Mouse (Mus musculus) macrophage (primary cell): ENCODE results near the gene Rab25. TPM values are rescaled to one million over a fixed set of nuclear protein-coding genes. Genes with fewer than 3 reads are reported as not detected.

ENCODE experiments used
- H3K27ac ChIP-seq: fragments of 350-480 bp; formaldehyde crosslinking; 2 replicates; pipeline ENCODE4 v1.9.0; 2021
- H3K36me3 ChIP-seq: fragments of 350-480 bp; formaldehyde crosslinking; 2 replicates; pipeline ENCODE4 v1.9.0; 2021; ENCODE audit errors: inconsistent target
- H3K4me3 ChIP-seq: fragments of 350-480 bp; formaldehyde crosslinking; 2 replicates; pipeline ENCODE4 v1.9.0; 2021; ENCODE audit errors: inconsistent target
- H3K79me2 ChIP-seq: fragments of 350-480 bp; formaldehyde crosslinking; 2 replicates; pipeline ENCODE4 v1.9.0; 2021; ENCODE audit errors: inconsistent target
- WGBS: methylation state at CpG from one replicate; pipeline ENCODE4 v1.1.7; 2026; ENCODE audit warnings: inconsistent platforms; ENCODE audit not compliant: missing documents; 5-methylcytosine and 5-hydroxymethylcytosine counted together
- polyA plus RNA-seq: library from polyadenylated mRNA; stranded (reverse); fragments of 250-400 nt; gene quantifications from 3 replicates; pipeline ENCODE4 v1.2.4, GENCODE M21; 2018; ENCODE audit warnings: inconsistent platforms

Gene Rab25
- polyA plus RNA-seq, 1 experiment from 2014 or later, result not detected

DNA sequence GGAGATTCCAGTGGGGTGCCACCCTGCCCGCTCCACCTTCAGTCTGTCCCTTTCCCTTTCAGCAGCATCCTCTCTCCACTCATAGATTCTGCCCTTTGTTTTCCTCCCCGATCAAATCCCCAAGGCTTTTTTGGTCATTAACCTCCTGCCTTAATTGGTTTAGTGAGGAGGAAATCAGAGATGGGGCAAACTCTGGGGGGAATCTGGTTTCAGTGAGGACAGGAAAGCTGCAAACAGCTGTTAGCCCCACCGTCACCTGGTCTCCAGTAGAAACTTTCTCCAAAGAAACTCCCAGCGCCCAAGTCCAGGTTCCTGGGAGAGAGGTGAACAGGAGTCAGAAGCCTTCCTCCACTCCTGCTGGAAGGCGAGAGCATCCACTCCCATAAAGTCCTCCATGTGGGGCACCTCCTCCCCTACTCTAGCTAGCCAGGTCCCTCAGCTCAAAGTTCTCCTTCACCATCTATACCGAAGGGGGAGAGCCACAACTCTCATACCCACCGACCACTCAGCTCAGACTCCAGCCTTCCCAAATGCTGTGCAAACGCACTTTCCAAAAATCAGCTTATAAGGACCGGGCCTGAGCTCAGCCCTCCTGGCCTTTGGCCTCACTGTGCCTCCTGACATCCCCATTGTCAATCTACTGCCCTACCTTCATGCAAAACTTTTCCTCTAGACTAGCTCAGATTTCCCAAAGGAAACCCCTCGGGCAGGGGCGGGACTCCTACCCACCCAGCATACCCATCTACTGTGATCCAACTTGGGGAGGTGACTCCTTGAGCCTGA is 17.8 kb downstream of the Rab25 start:
- 76% methylated on average over 11 of the region's 11 CpGs for WGBS
- H3K27ac ChIP-seq, result no peak overlapping the region
- no peaks in the 10 kb centered on the region for H3K36me3 ChIP-seq
- H3K4me3 ChIP-seq, result no peak overlapping the region
- H3K79me2 ChIP-seq, result no peaks in the 10 kb centered on the region

DNA sequence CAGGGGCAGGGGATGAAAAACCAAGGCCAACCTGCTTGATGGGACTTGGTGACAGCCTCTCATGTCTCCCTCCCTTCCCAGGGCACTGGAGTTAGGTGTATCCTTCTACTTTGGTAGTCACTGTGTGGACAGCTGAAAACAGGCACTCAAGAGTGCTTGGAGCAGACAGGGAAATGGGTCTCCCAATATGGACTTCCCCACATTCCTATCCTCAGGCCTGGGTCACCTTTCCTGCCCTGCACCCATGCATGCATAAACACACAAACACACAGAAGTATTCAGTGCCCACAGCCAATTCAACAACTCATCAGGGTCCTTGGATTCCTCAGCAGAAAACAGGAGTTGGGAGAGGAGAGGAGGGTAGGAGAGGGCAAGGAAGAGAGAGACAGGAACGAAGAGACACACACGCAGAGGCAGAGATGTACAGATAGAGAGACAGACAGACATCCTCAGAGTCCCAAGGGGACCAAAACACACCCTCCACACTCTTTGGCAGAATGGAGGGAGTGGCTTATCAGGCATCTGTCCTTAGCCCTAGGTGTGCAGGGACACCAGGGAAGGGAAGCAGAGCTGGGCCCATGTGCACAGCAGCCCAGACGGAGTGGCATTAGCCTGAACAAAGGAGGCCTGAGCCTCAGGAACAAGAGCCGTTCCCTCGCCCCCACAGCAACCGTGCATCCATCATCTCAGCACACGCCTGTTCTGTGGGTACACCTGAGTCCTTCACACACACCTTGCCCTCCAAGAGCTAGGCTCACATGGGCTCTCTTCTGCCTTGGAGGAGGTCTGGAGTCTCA is 18.7 kb downstream of the Rab25 start:
- Histone ChIP-seq H3K36me3 (no peaks in the 10 kb centered on the region), H3K4me3 (no peak overlapping the region), H3K27ac (no peak overlapping the region), H3K79me2 (no peaks in the 10 kb centered on the region)
- WGBS, result 96% methylated on average over 7 of the region's 7 CpGs

DNA sequence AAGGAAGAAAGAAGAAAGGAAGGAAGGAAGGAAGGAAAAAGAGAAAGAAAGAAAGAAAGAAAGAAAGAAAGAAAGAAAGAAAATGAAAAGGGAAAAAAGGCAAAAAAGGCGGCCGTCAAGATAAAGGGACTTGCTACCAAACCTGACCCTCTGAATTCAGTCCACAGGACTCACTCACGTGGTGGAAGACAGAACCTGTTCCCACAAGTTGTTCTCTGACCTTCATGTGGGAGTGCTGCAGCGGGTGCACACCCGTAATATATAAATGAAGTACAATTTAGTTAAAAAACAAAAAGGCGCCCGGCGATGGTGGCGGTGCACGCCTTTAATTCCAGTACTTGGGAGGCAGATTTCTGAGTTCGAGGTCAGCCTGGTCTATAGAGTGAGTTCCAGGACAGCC is 19.5 kb downstream of the Rab25 start:
- Histone ChIP-seq H3K79me2 (no peaks in the 10 kb centered on the region), H3K27ac (no peak overlapping the region), H3K36me3 (no peaks in the 10 kb centered on the region), H3K4me3 (no peak overlapping the region)
- WGBS, result 95% methylated on average over 11 of the region's 11 CpGs

DNA sequence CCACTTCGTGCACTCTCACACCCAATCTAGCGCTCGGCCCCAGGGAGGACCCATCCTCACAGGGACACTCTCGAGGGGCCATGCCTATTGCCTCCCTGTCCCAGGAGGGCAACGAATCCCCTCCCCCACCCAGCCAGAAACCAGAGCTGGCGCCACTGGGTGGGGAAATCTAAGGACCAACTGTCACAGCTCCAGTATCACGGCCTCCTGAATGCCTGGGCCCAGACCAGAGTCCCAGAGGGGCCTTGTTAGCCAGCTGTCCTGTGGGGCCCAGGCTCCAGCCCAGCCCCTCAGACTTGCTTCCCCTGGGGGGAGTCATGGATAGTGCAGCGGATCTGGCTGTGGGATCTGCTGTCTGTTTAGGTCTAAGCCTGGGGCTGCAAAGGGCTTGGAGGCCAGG is 20.5 kb downstream of the Rab25 start:
- Histone ChIP-seq H3K36me3 (no peaks in the 10 kb centered on the region), H3K79me2 (no peaks in the 10 kb centered on the region), H3K27ac (no peak overlapping the region), H3K4me3 (no peak overlapping the region)
- WGBS, result 87% methylated on average over 8 of the region's 8 CpGs

DNA sequence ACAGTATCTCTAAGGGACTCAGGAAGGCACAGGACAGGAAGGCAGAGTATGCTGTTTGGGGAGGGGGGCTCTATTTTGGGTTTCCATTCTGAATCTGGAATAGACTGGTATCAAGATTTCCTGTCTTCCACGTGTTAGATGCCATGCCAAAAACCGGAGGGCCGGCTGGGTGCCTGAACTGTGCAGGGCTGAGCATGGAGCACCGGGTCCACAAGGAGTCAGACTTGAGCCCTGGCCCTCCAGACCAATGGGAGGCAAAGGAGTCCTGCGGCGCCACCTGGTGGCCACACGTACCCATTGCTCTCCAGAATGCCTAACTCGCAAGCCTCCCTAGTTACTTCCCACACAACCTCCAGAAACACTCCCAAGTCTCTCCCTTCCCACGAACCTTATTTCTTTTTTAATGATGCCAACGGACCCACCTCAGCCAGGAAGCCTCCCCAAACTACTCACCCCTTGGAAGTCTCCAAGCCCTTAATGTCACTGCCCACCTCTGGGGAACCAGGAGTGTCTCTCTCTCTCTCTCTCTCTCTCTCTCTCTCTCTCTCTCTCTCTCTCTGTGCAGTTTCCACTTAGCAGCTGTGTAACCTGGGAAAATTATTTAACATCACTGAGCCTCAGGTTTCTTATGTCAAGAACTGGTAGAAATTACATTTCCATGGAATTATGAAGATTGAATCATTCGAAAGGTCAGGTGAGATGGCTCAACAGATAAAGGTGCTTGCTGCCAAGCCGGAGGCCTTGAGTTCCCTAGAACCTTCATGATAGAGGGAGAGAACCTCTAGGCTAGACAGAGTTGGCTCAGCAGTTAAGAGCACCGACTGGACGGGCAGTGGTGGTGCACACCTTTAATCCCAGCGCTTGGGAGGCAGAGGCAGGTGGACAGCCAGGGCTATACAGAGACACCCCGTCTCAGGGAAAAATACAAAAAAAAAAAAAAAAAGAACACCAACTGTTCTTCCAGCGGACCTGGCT is 21.7 kb downstream of the Rab25 start:
- WGBS, result 39% methylated on average over 17 of the region's 17 CpGs
- no peak overlapping the region for H3K27ac ChIP-seq
- no peaks in the 10 kb centered on the region for H3K79me2 ChIP-seq
- no peaks in the 10 kb centered on the region for H3K36me3 ChIP-seq
- H3K4me3 ChIP-seq, result no peak overlapping the region

DNA sequence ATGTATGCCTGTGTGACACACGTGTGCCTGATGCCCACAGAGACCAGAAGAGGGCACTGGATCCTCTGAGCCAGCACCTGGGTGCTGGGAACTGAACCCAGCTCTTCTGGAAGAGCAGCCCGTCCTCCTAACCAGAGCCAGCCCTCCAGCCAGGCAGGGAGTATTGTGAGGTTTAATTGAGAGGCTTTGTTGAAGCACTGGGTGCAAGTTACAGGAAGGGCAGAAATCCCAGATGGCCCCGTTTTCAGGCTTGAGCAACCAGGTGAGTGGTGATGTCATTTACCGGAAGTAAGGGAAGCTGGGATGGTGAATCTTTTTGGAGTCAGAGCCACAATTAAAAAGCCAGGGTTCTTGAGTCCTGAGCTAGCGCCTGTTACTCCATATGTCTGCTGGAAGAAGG is 23.1 kb downstream of the Rab25 start:
- 83% methylated on average over 5 of the region's 5 CpGs for WGBS
- no peak overlapping the region for H3K27ac ChIP-seq
- H3K4me3 ChIP-seq, result no peak overlapping the region
- no peaks in the 10 kb centered on the region for H3K36me3 ChIP-seq
- H3K79me2 ChIP-seq, result no peaks in the 10 kb centered on the region

DNA sequence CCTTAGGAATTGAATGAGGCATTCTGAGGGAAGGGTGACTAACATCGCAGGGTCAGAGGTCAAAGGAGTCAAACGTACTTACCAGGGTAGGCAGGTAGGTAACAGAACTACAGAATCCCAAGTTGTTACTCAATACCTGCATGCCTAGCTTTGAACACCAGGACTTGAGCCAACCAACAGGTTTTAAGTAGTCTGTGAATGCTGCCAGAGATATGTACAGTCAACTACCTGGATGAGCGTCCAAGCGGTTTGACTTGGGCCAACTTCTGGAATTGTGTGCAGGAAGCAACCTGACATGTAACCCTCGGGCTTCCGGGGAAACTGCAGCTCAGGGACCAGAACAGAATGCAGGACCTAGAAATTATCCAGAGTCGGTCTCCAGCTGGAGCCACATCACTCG is 25.1 kb downstream of the Rab25 start:
- Histone ChIP-seq H3K27ac (no peak overlapping the region), H3K36me3 (no peaks in the 10 kb centered on the region)
- WGBS, result 91% methylated on average over 8 of the region's 8 CpGs

DNA sequence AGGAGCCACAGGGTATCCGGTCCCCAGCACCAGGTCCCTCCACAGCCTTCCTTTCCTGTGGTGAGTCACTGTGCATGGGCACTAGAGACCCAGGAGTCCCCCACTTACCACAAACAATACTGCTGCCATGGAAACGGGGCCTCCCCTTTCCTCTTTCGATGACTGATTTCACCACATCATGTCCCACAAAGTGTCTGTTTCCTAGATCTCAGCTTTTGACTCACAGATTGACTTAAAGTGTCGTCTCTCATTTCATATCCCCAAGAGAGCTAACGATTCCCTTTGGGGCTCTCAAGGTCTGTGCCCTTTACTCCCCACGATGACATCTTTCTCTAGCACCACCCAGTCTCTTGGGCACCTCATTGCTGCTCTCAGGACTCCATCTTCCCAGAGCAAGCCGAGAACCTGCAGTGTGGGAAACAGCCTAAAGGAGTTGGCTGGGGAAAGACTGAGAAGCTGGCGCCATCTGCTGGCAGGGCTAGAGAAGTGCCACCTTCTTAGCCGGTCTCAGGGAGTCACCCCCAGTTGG is 26.2 kb downstream of the Rab25 start:
- Histone ChIP-seq H3K4me3 (no peak overlapping the region), H3K36me3 (no peaks in the 10 kb centered on the region), H3K79me2 (no peaks in the 10 kb centered on the region), H3K27ac (no peak overlapping the region)
- 5% methylated on average over 9 of the region's 9 CpGs for WGBS

More for the DNA sequence above, 25.1 kb downstream of the Rab25 start:
- no peaks in the 10 kb centered on the region for H3K79me2 ChIP-seq
- H3K4me3 ChIP-seq, result no peak overlapping the region

DNA sequence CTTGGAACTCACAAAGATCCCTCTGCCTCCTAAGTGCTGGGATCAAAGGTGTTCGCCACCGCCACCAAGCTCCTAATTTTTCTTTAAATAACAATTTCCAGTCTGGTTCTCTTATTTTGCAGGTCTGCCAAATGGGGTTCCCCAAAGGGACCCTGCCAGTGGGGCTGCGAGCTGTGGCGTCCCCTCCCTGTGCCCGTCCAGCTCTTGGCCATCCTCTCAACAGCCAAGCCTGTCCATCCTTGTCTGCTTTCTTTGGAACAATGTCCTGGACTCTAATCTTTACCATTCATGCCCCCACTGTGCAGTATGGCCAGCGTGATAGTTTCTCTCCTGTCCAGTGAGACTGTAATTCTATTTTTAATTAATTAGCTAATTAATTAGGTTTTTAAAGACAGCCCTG is 26.9 kb downstream of the Rab25 start:
- WGBS, result 87% methylated on average over 6 of the region's 6 CpGs
- no peaks in the 10 kb centered on the region for H3K79me2 ChIP-seq
- H3K4me3 ChIP-seq, result no peak overlapping the region
- H3K27ac ChIP-seq, result no peak overlapping the region
- H3K36me3 ChIP-seq, result no peaks in the 10 kb centered on the region

DNA sequence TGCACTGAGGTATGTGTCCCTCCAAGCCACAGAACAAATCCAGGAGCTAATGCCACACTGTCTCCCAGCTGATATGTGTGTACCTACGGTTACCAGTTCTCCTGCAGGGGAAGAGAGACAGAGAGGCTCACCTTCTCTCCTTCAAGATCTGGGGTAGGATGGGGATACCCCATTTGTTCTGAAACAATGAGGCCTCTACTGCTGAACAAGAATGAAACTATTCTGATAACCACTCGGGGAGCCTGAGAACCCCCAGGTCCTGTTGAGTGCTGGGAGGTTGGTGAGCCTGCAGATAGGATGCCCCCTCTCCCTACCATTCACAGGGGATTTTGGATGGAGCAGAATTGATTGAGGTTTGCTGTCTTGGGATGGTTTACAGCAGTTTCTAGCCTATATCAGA is 28.0 kb downstream of the Rab25 start:
- WGBS, result 93% methylated on average over 2 of the region's 2 CpGs
- Histone ChIP-seq H3K27ac (no peak overlapping the region), H3K4me3 (no peak overlapping the region), H3K79me2 (no peaks in the 10 kb centered on the region), H3K36me3 (no peaks in the 10 kb centered on the region)

DNA sequence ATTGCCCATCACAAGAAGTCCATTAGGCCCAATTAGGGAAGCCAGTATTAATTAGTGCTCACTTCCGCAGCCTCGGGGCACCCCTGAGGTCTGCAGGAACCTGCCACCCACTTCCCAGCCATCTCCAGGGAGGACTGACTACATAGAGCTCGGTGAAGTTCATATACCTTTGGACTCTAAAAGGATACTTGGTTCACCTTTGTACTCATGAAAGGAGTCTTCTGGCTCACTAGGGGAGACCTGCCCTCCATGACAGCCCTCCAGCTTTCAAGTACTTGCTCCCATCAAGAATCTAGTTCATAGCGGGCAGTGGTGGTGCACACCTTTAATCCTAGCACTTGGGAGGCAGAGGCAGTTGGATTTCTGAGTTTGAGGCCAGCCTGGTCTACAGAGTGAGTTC is 29.7 kb downstream of the Rab25 start:
- H3K27ac ChIP-seq, result no peak overlapping the region
- H3K4me3 ChIP-seq, result no peak overlapping the region
- 88% methylated on average over 4 of the region's 4 CpGs for WGBS
- H3K36me3 ChIP-seq, result no peaks in the 10 kb centered on the region
- H3K79me2 ChIP-seq, result no peaks in the 10 kb centered on the region

DNA sequence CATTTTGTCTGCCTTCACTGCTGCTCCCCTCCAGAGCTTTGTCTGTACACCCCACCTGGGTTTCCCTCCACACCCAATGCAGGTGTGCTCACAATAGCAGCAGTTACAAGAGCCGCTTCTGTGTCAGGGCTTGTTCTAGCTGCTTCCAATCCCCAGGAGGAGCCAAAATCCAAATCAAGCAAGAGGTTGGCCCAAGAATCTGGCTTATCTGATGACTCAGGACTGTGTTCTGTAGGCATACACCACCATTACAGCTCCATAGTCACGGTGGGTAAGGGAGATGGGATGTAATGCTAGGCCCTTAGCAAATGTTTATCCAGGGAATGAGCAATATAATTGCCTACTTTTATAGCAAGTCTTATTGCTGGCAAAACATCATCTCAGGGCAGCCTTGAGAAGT is 31.7 kb downstream of the Rab25 start:
- H3K4me3 ChIP-seq, result no peak overlapping the region
- 100% methylated on average over 2 of the region's 2 CpGs for WGBS

DNA sequence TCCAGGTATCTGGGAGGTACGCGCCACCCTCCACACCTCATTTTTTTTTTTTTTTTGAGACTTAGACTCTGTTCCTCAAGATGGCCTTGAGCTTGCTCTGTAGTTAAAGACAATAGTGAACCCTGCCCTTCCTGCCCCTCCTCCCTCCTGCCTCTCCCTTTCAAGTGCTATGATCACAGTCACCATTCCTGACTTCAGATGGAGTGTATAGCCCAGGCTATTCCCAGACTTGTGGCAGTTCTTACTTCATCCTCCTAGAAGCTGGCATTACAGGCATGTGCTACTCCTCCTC is 33.1 kb downstream of the Rab25 start:
- no peaks in the 10 kb centered on the region for H3K36me3 ChIP-seq
- H3K27ac ChIP-seq, result no peak overlapping the region
- 100% methylated on average over 2 of the region's 2 CpGs for WGBS
- no peaks in the 10 kb centered on the region for H3K79me2 ChIP-seq
- H3K4me3 ChIP-seq, result no peak overlapping the region

More for the DNA sequence above, 31.7 kb downstream of the Rab25 start:
- Histone ChIP-seq H3K27ac (no peak overlapping the region), H3K36me3 (no peaks in the 10 kb centered on the region), H3K79me2 (no peaks in the 10 kb centered on the region)

DNA sequence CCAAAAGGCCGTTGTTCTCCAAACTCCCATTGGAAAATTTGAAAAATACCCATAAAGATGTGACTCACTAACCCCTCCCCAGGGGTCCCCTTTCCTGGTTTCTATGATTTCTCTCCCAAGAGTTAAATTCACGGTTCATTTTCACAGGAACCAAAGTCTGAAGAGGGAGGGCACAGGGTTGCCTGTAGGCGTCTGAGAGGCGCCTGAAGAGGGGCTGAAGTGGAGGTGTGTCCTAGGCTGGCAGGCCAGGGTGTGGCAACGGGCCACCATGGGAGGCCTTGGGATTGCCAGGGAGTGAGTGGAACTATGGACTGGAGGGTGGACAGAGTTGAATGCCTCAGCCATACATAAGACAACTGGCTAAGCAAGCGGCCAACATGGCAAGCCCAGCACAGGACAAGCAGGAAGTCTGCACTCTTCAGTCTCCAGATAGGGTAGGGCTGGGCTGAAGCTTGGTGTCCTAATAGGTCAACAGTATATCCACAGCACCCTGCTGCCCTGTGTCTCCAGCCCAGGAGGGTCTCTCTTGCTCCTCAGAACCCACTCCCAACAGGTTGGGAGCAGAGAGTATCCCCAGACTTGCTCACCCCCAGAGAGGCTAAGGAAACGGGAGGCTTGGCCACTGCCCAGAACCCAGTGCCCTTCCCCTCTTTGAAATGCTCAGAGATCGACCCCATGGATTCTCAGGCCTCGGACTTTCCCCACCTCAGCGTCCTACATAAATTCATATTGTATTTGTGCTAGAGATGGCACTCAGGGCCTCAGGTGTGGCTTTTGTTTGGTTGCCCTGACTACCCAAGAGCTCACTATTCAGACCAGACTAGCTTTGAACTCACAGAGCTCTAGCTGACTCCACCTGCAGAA is 33.6 kb downstream of the Rab25 start:
- H3K4me3 ChIP-seq, result no peak overlapping the region
- WGBS, result 87% methylated on average over 10 of the region's 10 CpGs
- no peaks in the 10 kb centered on the region for H3K79me2 ChIP-seq
- H3K27ac ChIP-seq, result peak overlapping the region; percentile 56
- no peaks in the 10 kb centered on the region for H3K36me3 ChIP-seq
